Mouse (Mus musculus): ENCODE results near the gene Nlgn1. TPM values are rescaled to one million over a fixed set of nuclear protein-coding genes. Genes with fewer than 3 reads are reported as not detected.

The Nlgn1 gene
- total RNA-seq, 1 experiment = 0.04 TPM

GRCm38 (mm10) chr3:26202702-26203101 is 129.6 kb downstream of the Nlgn1 start:
- Histone ChIP-seq H3K9ac (ENCODE audit: insufficient read depth, low read depth, low read length, poor library complexity, severe bottlenecking) (no peak overlapping the region), H3K36me3 (ENCODE audit: control insufficient read depth, insufficient read depth, low read length, poor library complexity, severe bottlenecking) (no peaks in the 10 kb centered on the region), H3K4me1 (ENCODE audit: control insufficient read depth in 2 of 2, insufficient read depth in 2 of 2, low read length in 2 of 2, poor library complexity in 1 of 2) (no peaks in the 10 kb centered on the region), H3K9me3 (ENCODE audit: control insufficient read depth, insufficient read depth, low read depth, low read length) (no peaks in the 10 kb centered on the region), H3K4me3 (ENCODE audit: insufficient read depth in 1 of 2, low read depth in 1 of 2, low read length in 2 of 2, poor library complexity in 1 of 2, severe bottlenecking in 1 of 2) (no peak overlapping the region), H3K27ac (ENCODE audit: insufficient read depth, low read depth, low read length, poor library complexity, severe bottlenecking) (no peak overlapping the region)
- TF ChIP-seq ZNF384 (IDR thresholded peaks at IDR 0.05; ENCODE audit: low read depth, low read length) (no peak), HCFC1 (IDR thresholded peaks at IDR 0.05; ENCODE audit: borderline replicate concordance, insufficient read depth, low read length) (no peak), MAFK (IDR thresholded peaks at IDR 0.05; ENCODE audit: insufficient read depth, low read depth, low read length) (no peak)
- in situ Hi-C loops (cut with MboI; ENCODE audit: low sequenced_read_pairs in 2 of 2, unreplicated experiment in 2 of 2) = no loop called here
- DNase-seq (ENCODE audit: low read depth, low spot score) = no peak

GRCm38 (mm10) chr3:26201410-26201809 is 130.8 kb downstream of the Nlgn1 start:
- H3K9ac ChIP-seq (ENCODE audit: insufficient read depth, low read depth, low read length, poor library complexity, severe bottlenecking) = no peak overlapping the region
- H3K36me3 ChIP-seq (ENCODE audit: control insufficient read depth, insufficient read depth, low read length, poor library complexity, severe bottlenecking) = no peaks in the 10 kb centered on the region
- H3K4me3 ChIP-seq (ENCODE audit: insufficient read depth in 1 of 2, low read depth in 1 of 2, low read length in 2 of 2, poor library complexity in 1 of 2, severe bottlenecking in 1 of 2) = no peak overlapping the region
- no peaks in the 10 kb centered on the region for H3K9me3 ChIP-seq (ENCODE audit: control insufficient read depth, insufficient read depth, low read depth, low read length)
- no peak for DNase-seq (ENCODE audit: low read depth, low spot score)
- no peak overlapping the region for H3K27ac ChIP-seq (ENCODE audit: insufficient read depth, low read depth, low read length, poor library complexity, severe bottlenecking)
- TF ChIP-seq CHD2 (IDR thresholded peaks at IDR 0.05; ENCODE audit: low read depth, low read length) = no peak
- TF ChIP-seq ZC3H11A (IDR thresholded peaks at IDR 0.05; ENCODE audit: borderline replicate concordance, low read depth, low read length) = no peak
- no peak for TF ChIP-seq MAFK (IDR thresholded peaks at IDR 0.05; ENCODE audit: insufficient read depth, low read depth, low read length)
- no peak for TF ChIP-seq ZNF384 (IDR thresholded peaks at IDR 0.05; ENCODE audit: low read depth, low read length)
- no peak for TF ChIP-seq HCFC1 (IDR thresholded peaks at IDR 0.05; ENCODE audit: borderline replicate concordance, insufficient read depth, low read length)
- H3K4me1 ChIP-seq (ENCODE audit: control insufficient read depth in 2 of 2, insufficient read depth in 2 of 2, low read length in 2 of 2, poor library complexity in 1 of 2) = no peaks in the 10 kb centered on the region
- in situ Hi-C loops (cut with MboI; ENCODE audit: low sequenced_read_pairs in 2 of 2, unreplicated experiment in 2 of 2) = no loop called here

DNA sequence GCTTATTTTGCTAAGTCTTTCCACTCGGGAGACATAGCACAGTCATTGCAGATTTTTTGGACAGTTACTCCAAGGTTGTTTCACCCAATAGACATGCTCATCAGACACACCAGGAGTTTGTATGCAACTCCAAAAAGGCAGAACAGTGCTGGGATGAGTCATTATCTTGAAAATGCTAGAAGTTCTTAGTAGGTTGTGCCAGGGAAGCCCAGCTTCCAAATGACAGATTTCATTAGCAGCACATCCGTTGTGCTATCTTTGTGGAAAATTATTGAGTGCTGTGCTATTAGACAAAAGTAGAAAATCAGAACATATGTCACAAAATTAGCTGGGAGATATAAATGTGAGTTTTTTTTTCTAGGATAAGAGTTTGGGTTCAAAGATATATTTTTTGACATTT is 137.3 kb downstream of the Nlgn1 start:
- no peaks in the 10 kb centered on the region for H3K4me1 ChIP-seq (ENCODE audit: control insufficient read depth in 2 of 2, insufficient read depth in 2 of 2, low read length in 2 of 2, poor library complexity in 1 of 2)
- in situ Hi-C loops (cut with MboI; ENCODE audit: low sequenced_read_pairs in 2 of 2, unreplicated experiment in 2 of 2) = no loop called here
- H3K9ac ChIP-seq (ENCODE audit: insufficient read depth, low read depth, low read length, poor library complexity, severe bottlenecking) = no peak overlapping the region
- no peaks in the 10 kb centered on the region for H3K9me3 ChIP-seq (ENCODE audit: control insufficient read depth, insufficient read depth, low read depth, low read length)
- no peaks in the 10 kb centered on the region for H3K36me3 ChIP-seq (ENCODE audit: control insufficient read depth, insufficient read depth, low read length, poor library complexity, severe bottlenecking)
- H3K27ac ChIP-seq (ENCODE audit: insufficient read depth, low read depth, low read length, poor library complexity, severe bottlenecking) = no peak overlapping the region
- no peak for DNase-seq (ENCODE audit: low read depth, low spot score)
- H3K4me3 ChIP-seq (ENCODE audit: insufficient read depth in 1 of 2, low read depth in 1 of 2, low read length in 2 of 2, poor library complexity in 1 of 2, severe bottlenecking in 1 of 2) = no peak overlapping the region
- TF ChIP-seq HCFC1 (IDR thresholded peaks at IDR 0.05; ENCODE audit: borderline replicate concordance, insufficient read depth, low read length) = no peak
- TF ChIP-seq ZNF384 (IDR thresholded peaks at IDR 0.05; ENCODE audit: low read depth, low read length) = no peak
- TF ChIP-seq ZC3H11A (IDR thresholded peaks at IDR 0.05; ENCODE audit: borderline replicate concordance, low read depth, low read length) = no peak
- TF ChIP-seq MAFK (IDR thresholded peaks at IDR 0.05; ENCODE audit: insufficient read depth, low read depth, low read length) = no peak
- TF ChIP-seq CHD2 (IDR thresholded peaks at IDR 0.05; ENCODE audit: low read depth, low read length) = no peak

DNA sequence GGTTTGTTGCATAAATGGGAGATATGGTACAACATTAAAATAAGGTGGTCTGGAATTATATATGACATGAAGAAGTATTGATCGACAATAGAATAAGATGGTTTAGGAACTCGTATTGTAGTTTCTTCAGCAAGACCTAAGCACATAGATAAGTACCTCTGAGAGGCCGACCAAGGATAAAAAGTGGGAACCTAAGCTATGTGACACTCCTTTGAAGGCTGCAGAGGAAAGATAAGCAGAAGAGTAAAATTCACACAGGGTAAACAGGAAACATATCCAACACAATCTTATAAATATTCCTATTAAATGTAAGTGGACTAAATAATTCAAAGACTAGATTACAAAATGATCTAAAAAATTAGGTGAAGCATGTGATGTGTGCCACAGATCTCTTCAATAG is 151.2 kb downstream of the Nlgn1 start:
- Histone ChIP-seq H3K36me3 (ENCODE audit: control insufficient read depth, insufficient read depth, low read length, poor library complexity, severe bottlenecking) (no peaks in the 10 kb centered on the region), H3K27ac (ENCODE audit: insufficient read depth, low read depth, low read length, poor library complexity, severe bottlenecking) (no peak overlapping the region), H3K9me3 (ENCODE audit: control insufficient read depth, insufficient read depth, low read depth, low read length) (no peaks in the 10 kb centered on the region), H3K9ac (ENCODE audit: insufficient read depth, low read depth, low read length, poor library complexity, severe bottlenecking) (no peak overlapping the region), H3K4me1 (ENCODE audit: control insufficient read depth in 2 of 2, insufficient read depth in 2 of 2, low read length in 2 of 2, poor library complexity in 1 of 2) (no peaks in the 10 kb centered on the region), H3K4me3 (ENCODE audit: insufficient read depth in 1 of 2, low read depth in 1 of 2, low read length in 2 of 2, poor library complexity in 1 of 2, severe bottlenecking in 1 of 2) (no peak overlapping the region)
- in situ Hi-C loops (cut with MboI; ENCODE audit: low sequenced_read_pairs in 2 of 2, unreplicated experiment in 2 of 2) = no loop called here
- TF ChIP-seq HCFC1 (IDR thresholded peaks at IDR 0.05; ENCODE audit: borderline replicate concordance, insufficient read depth, low read length) (no peak), CHD2 (IDR thresholded peaks at IDR 0.05; ENCODE audit: low read depth, low read length) (no peak), ZC3H11A (IDR thresholded peaks at IDR 0.05; ENCODE audit: borderline replicate concordance, low read depth, low read length) (no peak), MAFK (IDR thresholded peaks at IDR 0.05; ENCODE audit: insufficient read depth, low read depth, low read length) (no peak), ZNF384 (IDR thresholded peaks at IDR 0.05; ENCODE audit: low read depth, low read length) (no peak)
- DNase-seq (ENCODE audit: low read depth, low spot score) = no peak

GRCm38 (mm10) chr3:26175371-26175770 is 156.9 kb downstream of the Nlgn1 start:
- Histone ChIP-seq H3K4me3 (ENCODE audit: insufficient read depth in 1 of 2, low read depth in 1 of 2, low read length in 2 of 2, poor library complexity in 1 of 2, severe bottlenecking in 1 of 2) (no peak overlapping the region), H3K36me3 (ENCODE audit: control insufficient read depth, insufficient read depth, low read length, poor library complexity, severe bottlenecking) (no peaks in the 10 kb centered on the region), H3K9ac (ENCODE audit: insufficient read depth, low read depth, low read length, poor library complexity, severe bottlenecking) (no peak overlapping the region), H3K4me1 (ENCODE audit: control insufficient read depth in 2 of 2, insufficient read depth in 2 of 2, low read length in 2 of 2, poor library complexity in 1 of 2) (no peaks in the 10 kb centered on the region), H3K9me3 (ENCODE audit: control insufficient read depth, insufficient read depth, low read depth, low read length) (no peaks in the 10 kb centered on the region), H3K27ac (ENCODE audit: insufficient read depth, low read depth, low read length, poor library complexity, severe bottlenecking) (no peak overlapping the region)
- no peak for TF ChIP-seq MAFK (IDR thresholded peaks at IDR 0.05; ENCODE audit: insufficient read depth, low read depth, low read length)
- no peak for TF ChIP-seq ZC3H11A (IDR thresholded peaks at IDR 0.05; ENCODE audit: borderline replicate concordance, low read depth, low read length)
- TF ChIP-seq HCFC1 (IDR thresholded peaks at IDR 0.05; ENCODE audit: borderline replicate concordance, insufficient read depth, low read length) = no peak
- no peak for TF ChIP-seq ZNF384 (IDR thresholded peaks at IDR 0.05; ENCODE audit: low read depth, low read length)
- in situ Hi-C loops (cut with MboI; ENCODE audit: low sequenced_read_pairs in 2 of 2, unreplicated experiment in 2 of 2) = no loop called here
- DNase-seq (ENCODE audit: low read depth, low spot score) = no peak
